Mouse (Mus musculus): ENCODE results near the gene Ilf3.

GRCm38 (mm10) chr9:21351178-21351577 lies 16.5 kb upstream of the Ilf3 start:
- TF ChIP-seq CTCF (IDR thresholded peaks at IDR 0.05; ENCODE audit: borderline replicate concordance, insufficient read depth, low read length) (no peak), POLR2A (IDR thresholded peaks at IDR 0.05; ENCODE audit: low read depth, low read length) (no peak)
